Mouse (Mus musculus) CH12.LX (cell line): ENCODE measurements around the gene Cmip. TPM values are rescaled to one million over a fixed set of nuclear protein-coding genes. Genes with fewer than 3 reads are reported as not detected.

Experiments
- DNase-seq: peaks from one replicate; pipeline ENCODE4 v3.0.0-alpha.2; 2013; ENCODE audit errors: extremely low read depth
- H3K27ac ChIP-seq: 2 replicates; pipeline ENCODE4 v1.5.1; 2012; ENCODE audit warnings: low read depth, mild to moderate bottlenecking, control low read depth, moderate library complexity; ENCODE audit not compliant: insufficient read depth
- H3K27me3 ChIP-seq: replicated peaks from 2 replicates; pipeline ENCODE3; 2012; ENCODE audit warnings: inconsistent platforms
- H3K36me3 ChIP-seq, 2 experiments: replicated peaks in 1 of 2; 2 replicates each; pipeline versions ENCODE3 to v1.6.1; 2012; ENCODE audit warnings: inconsistent platforms in 1 of 2, low read length in 1 of 2, mild to moderate bottlenecking in 1 of 2, mixed read lengths in 1 of 2, moderate library complexity in 1 of 2; ENCODE audit not compliant: control insufficient read depth in 1 of 2, insufficient read depth in 1 of 2
- H3K4me1 ChIP-seq, 2 experiments: 2 replicates each; pipeline ENCODE4 v1.6.1; 2012; ENCODE audit warnings: inconsistent platforms in 1 of 2, moderate library complexity in 1 of 2; ENCODE audit not compliant: insufficient read depth in 2 of 2, control insufficient read depth in 1 of 2
- H3K4me2 ChIP-seq: 2 replicates; pipeline ENCODE4 v1.6.1; 2012; ENCODE audit warnings: low read depth, mild to moderate bottlenecking, control low read depth; ENCODE audit not compliant: poor library complexity, insufficient read depth, severe bottlenecking
- H3K4me3 ChIP-seq, 3 experiments: fragments of 150-350 bp in 1 of 3; sonication (generic) in 1 of 3; replicated peaks in 1 of 3; 2 replicates each; pipeline versions ENCODE3 to v1.5.1; 2011 to 2012; ENCODE audit warnings: low read depth in 2 of 3, low read length in 2 of 3, mild to moderate bottlenecking in 2 of 3, moderate library complexity in 2 of 3, control low read depth in 1 of 3, improper control_type of control experiment in 1 of 3, inconsistent platforms in 1 of 3, mixed read lengths in 1 of 3; ENCODE audit not compliant: poor library complexity in 1 of 3
- H3K79me2 ChIP-seq: replicated peaks from 2 replicates; pipeline ENCODE4 v1.6.1; 2012; ENCODE audit warnings: mild to moderate bottlenecking, moderate library complexity; ENCODE audit not compliant: control insufficient read depth, poor library complexity, insufficient read depth, severe bottlenecking; ENCODE audit errors: extremely low read depth
- H3K9ac ChIP-seq: 2 replicates; pipeline ENCODE4 v1.6.1; 2012; ENCODE audit warnings: low read depth, mild to moderate bottlenecking, control low read depth, moderate library complexity; ENCODE audit not compliant: insufficient read depth
- H3K9me3 ChIP-seq: replicated peaks from 2 replicates; pipeline ENCODE3; 2012; ENCODE audit warnings: low read length, inconsistent platforms, mixed read lengths
- BHLHE40 ChIP-seq: IDR thresholded peaks from 2 replicates; pipeline ENCODE4 v1.6.1; 2011; ENCODE audit warnings: mild to moderate bottlenecking, low read depth, low read length, improper control_type of control experiment
- CHD1 ChIP-seq: IDR thresholded peaks from 2 replicates; pipeline ENCODE4 v1.6.1; 2012; ENCODE audit warnings: low read depth, low read length, improper control_type of control experiment, inconsistent platforms
- CHD2 ChIP-seq: IDR thresholded peaks from 2 replicates; pipeline ENCODE4 v1.6.1; 2011; ENCODE audit warnings: low read length, improper control_type of control experiment
- CTCF ChIP-seq, 2 experiments: IDR thresholded peaks in 1 of 2; conservative IDR thresholded peaks in 1 of 2; 2 replicates each; pipeline ENCODE4 v1.5.1; 2011 to 2012; ENCODE audit warnings: low read depth in 2 of 2, low read length in 2 of 2, improper control_type of control experiment in 1 of 2, inconsistent platforms in 1 of 2, mild to moderate bottlenecking in 1 of 2, moderate library complexity in 1 of 2
- E2F4 ChIP-seq: IDR thresholded peaks from 2 replicates; pipeline ENCODE4 v1.6.1; 2011; ENCODE audit warnings: low read depth, low read length, improper control_type of control experiment; ENCODE audit not compliant: insufficient replicate concordance
- ELF1 ChIP-seq: IDR thresholded peaks from 2 replicates; pipeline ENCODE4 v1.6.1; 2014; ENCODE audit warnings: low read depth, mild to moderate bottlenecking, inconsistent platforms, low read length, improper control_type of control experiment
- EP300 ChIP-seq: IDR thresholded peaks from 2 replicates; pipeline ENCODE4 v1.6.1; 2011; ENCODE audit warnings: low read length, improper control_type of control experiment
- ETS1 ChIP-seq: conservative IDR thresholded peaks from 2 replicates; pipeline ENCODE4 v1.6.1; 2012; ENCODE audit warnings: low read depth, mild to moderate bottlenecking, inconsistent platforms, low read length, improper control_type of control experiment, moderate library complexity
- GABPA ChIP-seq: IDR thresholded peaks from 2 replicates; pipeline ENCODE4 v1.6.1; 2012; ENCODE audit warnings: low read depth, low read length, improper control_type of control experiment, inconsistent platforms; ENCODE audit not compliant: insufficient replicate concordance
- HCFC1 ChIP-seq: IDR thresholded peaks from 2 replicates; pipeline ENCODE4 v1.6.1; 2012; ENCODE audit warnings: low read depth, mild to moderate bottlenecking, inconsistent platforms, low read length, improper control_type of control experiment
- IRF4 ChIP-seq: IDR thresholded peaks from 2 replicates; pipeline ENCODE4 v1.6.1; 2014; ENCODE audit warnings: low read depth, mild to moderate bottlenecking, inconsistent platforms, low read length, improper control_type of control experiment
- KAT2A ChIP-seq: IDR thresholded peaks from 2 replicates; pipeline ENCODE4 v1.6.1; 2012; ENCODE audit warnings: low read length, improper control_type of control experiment, inconsistent platforms; ENCODE audit not compliant: insufficient replicate concordance
- MAX ChIP-seq: IDR thresholded peaks from 2 replicates; pipeline ENCODE4 v1.6.1; 2011; ENCODE audit warnings: low read length, improper control_type of control experiment
- MAZ ChIP-seq: IDR thresholded peaks from 2 replicates; pipeline ENCODE4 v1.6.1; 2012; ENCODE audit warnings: low read depth, mild to moderate bottlenecking, inconsistent platforms, low read length, improper control_type of control experiment, moderate library complexity
- MEF2A ChIP-seq: IDR thresholded peaks from 2 replicates; pipeline ENCODE4 v1.6.1; 2014; ENCODE audit warnings: low read depth, mild to moderate bottlenecking, inconsistent platforms, low read length, improper control_type of control experiment, borderline replicate concordance
- MXI1 ChIP-seq: IDR thresholded peaks from 2 replicates; pipeline ENCODE4 v1.6.1; 2011; ENCODE audit warnings: mild to moderate bottlenecking, low read depth, low read length, improper control_type of control experiment
- MYC ChIP-seq: IDR thresholded peaks from 2 replicates; pipeline ENCODE4 v1.6.1; 2011; ENCODE audit warnings: low read depth, mild to moderate bottlenecking, improper control_type of control experiment, low read length
- POLR2A ChIP-seq: IDR thresholded peaks from 2 replicates; pipeline ENCODE4 v1.6.1; 2011; ENCODE audit warnings: low read depth, mild to moderate bottlenecking, improper control_type of control experiment, low read length
- RAD21 ChIP-seq: IDR thresholded peaks from 2 replicates; pipeline ENCODE4 v1.6.1; 2011; ENCODE audit warnings: low read depth, mild to moderate bottlenecking, low read length, improper control_type of control experiment, moderate library complexity
- RCOR1 ChIP-seq: conservative IDR thresholded peaks from 2 replicates; pipeline ENCODE4 v1.6.1; 2012; ENCODE audit warnings: low read depth, mild to moderate bottlenecking, inconsistent platforms, low read length, improper control_type of control experiment
- SIN3A ChIP-seq: IDR thresholded peaks from 2 replicates; pipeline ENCODE4 v1.6.1; 2012; ENCODE audit warnings: low read length, improper control_type of control experiment, inconsistent platforms
- SMC3 ChIP-seq: IDR thresholded peaks from 2 replicates; pipeline ENCODE4 v1.6.1; 2011; ENCODE audit warnings: low read depth, low read length, improper control_type of control experiment
- TBP ChIP-seq: conservative IDR thresholded peaks from 2 replicates; pipeline ENCODE4 v1.6.1; 2011; ENCODE audit warnings: low read depth, low read length, improper control_type of control experiment
- TCF12 ChIP-seq: IDR thresholded peaks from 2 replicates; pipeline ENCODE4 v1.6.1; 2014; ENCODE audit warnings: low read depth, mild to moderate bottlenecking, inconsistent platforms, low read length, improper control_type of control experiment
- UBTF ChIP-seq: IDR thresholded peaks from 2 replicates; pipeline ENCODE4 v1.6.1; 2012; ENCODE audit warnings: low read depth, mild to moderate bottlenecking, inconsistent platforms, low read length, improper control_type of control experiment, moderate library complexity
- USF1 ChIP-seq: IDR thresholded peaks from 2 replicates; pipeline ENCODE4 v1.6.1; 2014; ENCODE audit warnings: low read depth, mild to moderate bottlenecking, inconsistent platforms, low read length, improper control_type of control experiment
- ZKSCAN1 ChIP-seq: IDR thresholded peaks from 2 replicates; pipeline ENCODE4 v1.6.1; 2012; ENCODE audit warnings: low read depth, inconsistent platforms, low read length, improper control_type of control experiment, borderline replicate concordance
- ZNF384 ChIP-seq: IDR thresholded peaks from 2 replicates; pipeline ENCODE4 v1.6.1; 2012; ENCODE audit warnings: low read depth, low read length, improper control_type of control experiment, inconsistent platforms
- dilution Hi-C: fragments of 300-500 bp; cut with MboI; formaldehyde crosslinking; loops from 2 replicates; pipeline ENCODE4 v1.14.3; 2020; ENCODE audit warnings: low sequenced_read_pairs; ENCODE audit not compliant: extremely low pct_unique_long_range_greater_than_20kb, extremely low pct_ligation_motif_present
- in situ Hi-C: fragments of 300-500 bp; cut with MboI; formaldehyde crosslinking; loops from 3 replicates; pipeline ENCODE4 v1.14.3; 2019; ENCODE audit warnings: low sequenced_read_pairs, low pct_ligation_motif_present, low pct_unique_long_range_greater_than_20kb, mixed read lengths
- polyA plus RNA-seq: library from polyadenylated mRNA; unstranded; fragments of >175 nt; gene quantifications from 2 replicates; pipeline ENCODE4 v1.2.1, GENCODE M21; 2012; ENCODE audit warnings: low read depth; ENCODE audit not compliant: insufficient read length
- total RNA-seq, 2 experiments: library from RNA; depleted of rRNA; stranded (reverse); fragments of 300-350 nt in 1 of 2; fragments of >200 nt in 1 of 2; gene quantifications; 2 replicates each; pipeline ENCODE4 v1.2.3; 2012 to 2014

The Cmip gene
- total and polyA plus RNA-seq, 3 experiments = 5.2 to 39.0 (median 16.5) TPM

GRCm38 (mm10) chr8:117339958-117340651 is 83.2 kb downstream of the Cmip start:
- peaks cover 3% of the 10 kb centered on the region for H3K9me3 ChIP-seq
- peaks cover 0 to 22% of the 10 kb centered on the region in 2 experiments for H3K36me3 ChIP-seq
- peak overlapping the region; percentile 76 for H3K4me2 ChIP-seq
- in situ Hi-C loops = loop anchor here (5.0 kb wide), 2 partner anchors 37 to 38 kb away; no protein-coding TSS in a partner anchor
- TF ChIP-seq MAX (no peak), E2F4 (no peak), MAZ (peak; percentile 59; the same call in 1 of the 2 replicates), CTCF (conservative IDR thresholded peaks at IDR 0.05 in 1 of 2, IDR thresholded peaks at IDR 0.05 in 1 of 2; ENCODE audit: low read depth in 2 of 2, low read length in 2 of 2) (no peak; a peak in 1 of 4 replicates), HCFC1 (no peak), GABPA (no peak), USF1 (no peak), ELF1 (no peak), POLR2A (no peak), EP300 (0 out of 2 replicates have a peak, but pooled peaks have one; percentile 18), ZNF384 (peak; percentile 86), SIN3A (0 out of 2 replicates have a peak, but pooled peaks have one; percentile 36), RAD21 (peak; percentile 15; the same call in 1 of the 2 replicates), UBTF (peak; percentile 90; the same call in 1 of the 2 replicates), CHD2 (peak; percentile 78; the same call in 1 of the 2 replicates), TCF12 (peak; percentile 75), BHLHE40 (peak; percentile 32; the same call in 1 of the 2 replicates), CHD1 (no peak), MYC (no peak), ETS1 (peak; percentile 73), IRF4 (peak; percentile 15; the same call in 1 of the 2 replicates), TBP (peak; percentile 94), MXI1 (no peak; the same call in 1 of the 2 replicates), MEF2A (peak; percentile 40; the same call in 1 of the 2 replicates), SMC3 (no peak), ZKSCAN1 (no peak), RCOR1 (0 out of 2 replicates have a peak, but pooled peaks have one; percentile 10), KAT2A (no peak)
- H3K9ac ChIP-seq = peak overlapping the region; percentile 21; the same call in 1 of the 2 replicates
- peak; percentile 92 for DNase-seq
- 0 out of 2 replicates have a peak, but pooled peaks cover 11% of the 10 kb centered on the region for H3K79me2 ChIP-seq
- dilution Hi-C loops = no loop called here
- peak overlapping the region; percentile 51 for H3K27ac ChIP-seq
- H3K27me3 ChIP-seq = no peaks in the 10 kb centered on the region
- no peak overlapping the region for H3K4me3 ChIP-seq
- H3K4me1 ChIP-seq = peaks cover 29 to 90% of the 10 kb centered on the region in 2 experiments
